Mouse (Mus musculus) kidney, postnatal 0 days (tissue): ENCODE data around the gene Olfr199. TPM values are rescaled to one million over a fixed set of nuclear protein-coding genes. Genes with fewer than 3 reads are reported as not detected.
"Not testable (repeated sequence)": the region's sequence is repeated elsewhere in the genome, so short reads cannot be mapped to it uniquely, and the experiment has no call there.

Experiments
- ATAC-seq: fragments of 200-750 bp; cut with Nextera tagmentation; replicated peaks from 2 replicates; pipeline ENCODE4 v1.8.0; 2017; ENCODE audit warnings: low read depth, moderate number of reproducible peaks, moderate TSS enrichment, moderate library complexity; ENCODE audit not compliant: low FRiP score
- DNase-seq: peaks from one replicate; pipeline ENCODE4 v3.0.0-alpha.2; 2016; ENCODE audit warnings: low spot score
- H3K27ac ChIP-seq: fragments of 300-500 bp; sonication (generic); 2 replicates; pipeline ENCODE4 v1.5.1; 2014; ENCODE audit warnings: mild to moderate bottlenecking
- H3K27me3 ChIP-seq: fragments of 300-500 bp; sonication (generic); 2 replicates; pipeline ENCODE4 v1.6.1; 2014; ENCODE audit warnings: low read length, mixed read lengths; ENCODE audit not compliant: insufficient read depth
- H3K36me3 ChIP-seq: fragments of 300-500 bp; sonication (generic); 2 replicates; pipeline ENCODE4 v1.6.1; 2014; ENCODE audit warnings: low read length, mixed read lengths; ENCODE audit not compliant: insufficient read depth
- H3K4me1 ChIP-seq: fragments of 300-500 bp; sonication (generic); replicated peaks from 2 replicates; pipeline ENCODE4 v1.6.1; 2014; ENCODE audit warnings: antibody characterized with exemption, low read length, mixed read lengths; ENCODE audit not compliant: insufficient read depth
- H3K4me2 ChIP-seq: fragments of 300-500 bp; sonication (generic); 2 replicates; pipeline ENCODE4 v1.6.1; 2014; ENCODE audit warnings: mild to moderate bottlenecking, low read length, moderate library complexity, mixed read lengths
- H3K4me3 ChIP-seq: fragments of 300-500 bp; sonication (generic); replicated peaks from 2 replicates; pipeline ENCODE4 v1.5.1; 2014; ENCODE audit warnings: low read depth, low read length
- H3K9ac ChIP-seq: fragments of 300-500 bp; sonication (generic); 2 replicates; pipeline ENCODE4 v1.6.1; 2014; ENCODE audit warnings: low read depth, low read length
- H3K9me3 ChIP-seq: fragments of 300-500 bp; sonication (generic); replicated peaks from 2 replicates; pipeline ENCODE4 v1.6.1; 2016; ENCODE audit warnings: low read length, inconsistent platforms, mixed read lengths
- CTCF ChIP-seq: IDR thresholded peaks from 2 replicates; pipeline ENCODE4 v1.5.1; 2016; ENCODE audit warnings: antibody characterized with exemption, low read depth, mild to moderate bottlenecking, moderate library complexity
- WGBS: fragments of 180-500 bp; shearing (Covaris S2); extraction: QIAGEN DNeasy Blood & Tissue Kit; methylation state at CpG from one replicate; pipeline ENCODE4 v1.1.7; 2014; 5-methylcytosine and 5-hydroxymethylcytosine counted together
- polyA plus RNA-seq: library from polyadenylated mRNA; unstranded; fragments of >200 nt; fragmentation: Nextera tagmentation; extraction: Ambion mirVana; gene quantifications from 2 replicates; pipeline ENCODE4 v1.2.1, GENCODE M21; 2015

Gene Olfr199
- not detected in 2 replicates for polyA plus RNA-seq

DNA sequence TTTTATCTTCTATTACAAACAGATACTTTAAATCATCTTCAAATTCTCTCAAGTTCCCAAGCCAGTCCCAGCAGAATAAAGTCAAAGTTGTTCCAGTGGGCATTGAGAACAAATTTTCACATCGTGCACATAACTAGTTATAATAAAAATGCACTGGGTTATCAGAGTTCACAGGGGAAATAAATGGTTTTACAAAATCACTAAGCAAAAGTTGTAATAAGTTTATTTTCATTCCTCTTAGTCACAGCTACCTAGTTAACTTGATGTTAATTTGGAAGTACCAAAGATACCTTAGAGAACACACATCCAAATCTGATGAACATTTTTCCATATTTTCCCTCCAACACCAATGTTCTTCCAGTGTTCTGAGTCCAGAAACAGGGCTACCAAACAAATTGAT is at the start of gene Olfr199:
Gene Olfr199, minus strand, starts transcription at position 101 of the 400 bp plus-strand sequence.
- H3K4me1 ChIP-seq, H3K9ac ChIP-seq, DNase-seq, H3K4me3 ChIP-seq, H3K36me3 ChIP-seq, H3K4me2 ChIP-seq, H3K27me3 ChIP-seq, ATAC-seq, H3K9me3 ChIP-seq, H3K27ac ChIP-seq: not testable (repeated sequence)
- WGBS = 74% methylated on average over 1 of the region's 1 CpGs

DNA sequence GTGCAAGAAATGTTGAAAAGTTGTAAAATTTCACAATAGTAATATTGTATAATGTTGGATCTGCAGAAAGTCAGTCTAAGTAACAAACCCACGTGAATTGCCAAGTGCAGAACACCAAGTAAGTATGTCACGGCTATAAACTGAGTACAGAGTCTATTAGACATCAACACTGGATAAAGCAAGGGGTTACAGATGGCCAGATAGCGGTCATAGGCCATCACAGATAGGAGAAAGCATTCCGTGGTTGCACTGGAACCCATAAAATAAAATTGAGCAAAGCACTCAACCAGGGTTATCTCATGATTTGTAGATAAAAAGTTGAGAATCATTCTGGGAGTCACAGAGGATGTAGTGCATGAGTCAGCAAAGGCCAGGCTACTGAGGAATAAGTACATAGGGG is 49.5 kb upstream of the Olfr199 start:
- H3K27me3 ChIP-seq, H3K4me3 ChIP-seq, H3K9me3 ChIP-seq, H3K4me2 ChIP-seq, H3K4me1 ChIP-seq, H3K27ac ChIP-seq, H3K9ac ChIP-seq, DNase-seq, H3K36me3 ChIP-seq, ATAC-seq: not testable (repeated sequence)
- 76% methylated on average over 4 of the region's 4 CpGs for WGBS

DNA sequence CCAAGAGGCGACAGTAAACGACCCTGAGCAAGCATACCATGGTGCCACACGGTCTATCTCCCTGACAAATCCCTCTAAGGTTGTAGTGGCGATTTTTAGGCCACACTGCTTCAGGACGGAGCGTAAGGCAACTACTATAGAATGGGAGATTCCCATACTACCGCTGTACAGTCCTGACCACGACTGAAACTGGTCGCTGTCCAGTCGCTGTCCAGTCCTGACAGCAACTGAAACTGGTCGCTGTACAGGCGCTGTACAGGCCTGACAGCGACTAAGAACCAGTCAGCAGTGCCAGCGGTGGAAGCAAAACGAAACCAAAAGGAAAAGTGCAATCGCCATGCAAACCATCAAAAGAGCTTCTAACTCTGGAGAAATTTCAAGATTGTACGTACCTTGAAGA is 30.1 kb upstream of the Olfr199 start:
- 87% methylated on average over 17 of the region's 17 CpGs for WGBS
- no peak for TF ChIP-seq CTCF
- ATAC-seq = no peak

DNA sequence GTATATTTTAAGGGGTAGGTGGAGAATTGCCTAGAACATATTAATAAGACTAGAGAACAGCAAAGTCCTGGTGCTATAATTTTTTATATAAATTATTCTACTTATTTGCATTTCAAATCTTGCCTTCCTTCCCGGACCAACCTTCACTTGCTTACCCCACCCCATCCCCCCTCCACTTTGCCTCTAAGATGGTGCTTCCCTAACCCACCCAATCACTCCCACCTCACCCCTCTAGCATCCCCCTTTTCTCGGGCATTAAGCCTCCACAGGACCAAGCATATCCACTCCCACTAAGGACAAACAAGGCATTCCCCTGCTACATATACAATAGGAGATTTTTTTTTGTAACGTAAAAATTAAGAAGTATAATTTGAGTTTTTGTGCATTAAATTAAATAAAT is 1.7 kb downstream of the Olfr199 start:
- 76% methylated on average over 3 of the region's 3 CpGs for WGBS
- not testable (repeated sequence) for H3K27ac ChIP-seq, ATAC-seq, H3K27me3 ChIP-seq, H3K9me3 ChIP-seq, H3K4me2 ChIP-seq, H3K4me1 ChIP-seq, H3K9ac ChIP-seq, H3K36me3 ChIP-seq, H3K4me3 ChIP-seq, DNase-seq

More for the DNA sequence above, 30.1 kb upstream of the Olfr199 start:
- no peak for DNase-seq
- no peak overlapping the region for H3K27ac ChIP-seq
- no peak overlapping the region for H3K9ac ChIP-seq
- H3K4me2 ChIP-seq = no peak overlapping the region
- H3K9me3 ChIP-seq = no peaks in the 10 kb centered on the region
- no peaks in the 10 kb centered on the region for H3K27me3 ChIP-seq
- no peaks in the 10 kb centered on the region for H3K4me1 ChIP-seq
- H3K4me3 ChIP-seq = no peak overlapping the region
- no peaks in the 10 kb centered on the region for H3K36me3 ChIP-seq

DNA sequence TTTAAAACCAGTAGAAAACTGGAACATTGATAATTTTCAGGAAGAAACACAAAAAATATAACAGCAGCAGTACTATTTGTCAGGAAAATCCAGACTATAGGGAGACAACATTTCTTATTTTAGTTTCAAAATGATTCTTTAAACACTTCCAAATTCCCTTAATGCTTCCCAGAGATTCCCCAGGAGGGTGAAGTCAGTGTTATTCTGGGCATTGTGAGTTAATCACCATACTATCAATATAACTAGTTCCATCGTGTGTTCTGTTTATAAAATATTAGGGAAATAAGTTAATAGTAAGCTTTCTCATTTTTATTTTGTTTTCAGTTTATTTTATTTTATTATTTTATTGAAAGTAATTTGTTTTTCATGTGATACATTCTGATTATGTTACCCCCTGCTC is 16.1 kb downstream of the Olfr199 start, which contains the start of gene Olfr198:
Gene Olfr198, minus strand, starts transcription at position 101 of the 400 bp plus-strand sequence.
- H3K4me1 ChIP-seq, H3K36me3 ChIP-seq, H3K9ac ChIP-seq, H3K27ac ChIP-seq, H3K9me3 ChIP-seq, H3K27me3 ChIP-seq, H3K4me2 ChIP-seq, ATAC-seq, DNase-seq, H3K4me3 ChIP-seq: not testable (repeated sequence)
- WGBS = 71% methylated on average over 1 of the region's 1 CpGs

DNA sequence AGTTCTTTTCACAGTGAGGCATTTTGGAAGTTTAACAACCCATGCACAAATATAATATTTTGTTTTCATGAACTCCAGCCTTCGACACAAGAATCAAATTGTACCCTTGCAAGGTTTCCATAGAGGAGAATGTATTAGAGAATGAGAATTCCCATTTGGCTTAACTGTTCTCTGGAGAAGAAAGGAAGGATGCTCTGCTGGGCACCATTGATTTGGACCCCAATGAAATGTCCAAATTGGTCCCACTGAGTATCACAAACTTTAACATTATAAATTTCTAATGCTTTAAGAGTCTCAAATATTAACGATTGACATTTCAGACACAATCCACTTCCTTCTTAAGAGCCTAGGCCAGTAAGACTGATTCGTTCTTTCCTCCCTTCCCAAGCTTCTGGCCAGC is 49.2 kb downstream of the Olfr199 start, which contains the start of gene Olfr196:
Gene Olfr196, minus strand, starts transcription at position 101 of the 400 bp plus-strand sequence.
- Histone ChIP-seq H3K9ac (no peak within 1 kb of the TSS), H3K4me3 (no peak within 1 kb of the TSS), H3K36me3 (no peaks in the 10 kb centered on the region), H3K27ac (no peak within 1 kb of the TSS), H3K4me1 (no peaks in the 10 kb centered on the region), H3K9me3 (no peaks in the 10 kb centered on the region), H3K27me3 (no peaks in the 10 kb centered on the region), H3K4me2 (no peak within 1 kb of the TSS)
- 67% methylated on average over 3 of the region's 3 CpGs for WGBS
- no peak for TF ChIP-seq CTCF
- no peak for ATAC-seq
- DNase-seq = no peak

Other genes starting within 250 kb of the Olfr199 start
- gene Olfr183, start 224.4 kb downstream of the Olfr199 start, polyA plus RNA-seq = not detected in 2 replicates
- gene Olfr186, start 189.5 kb downstream of the Olfr199 start, polyA plus RNA-seq = not detected in 2 replicates
- gene Olfr187, start 180.0 kb downstream of the Olfr199 start, polyA plus RNA-seq = not detected in 2 replicates
- gene Olfr190, start 141.8 kb downstream of the Olfr199 start, polyA plus RNA-seq = not detected in 2 replicates
- gene Olfr191, start 129.9 kb downstream of the Olfr199 start, polyA plus RNA-seq = not detected in 2 replicates
- gene Olfr193, start 107.9 kb downstream of the Olfr199 start, polyA plus RNA-seq = not detected in 2 replicates
- not detected in 2 replicates for gene Olfr194, start 98.7 kb downstream of the Olfr199 start, polyA plus RNA-seq
- gene Olfr195, start 72.7 kb downstream of the Olfr199 start, polyA plus RNA-seq = 0.24 and 0.34 TPM in 2 replicates
- gene Olfr196, start 49.3 kb downstream of the Olfr199 start, polyA plus RNA-seq = not detected in 2 replicates
- gene Olfr198, start 16.2 kb downstream of the Olfr199 start, polyA plus RNA-seq = not detected in 2 replicates
- not detected in 2 replicates for gene Olfr201, start 52.9 kb upstream of the Olfr199 start, polyA plus RNA-seq
- gene Olfr202, start 67.0 kb upstream of the Olfr199 start, polyA plus RNA-seq = not detected in 2 replicates
- gene Olfr203, start 79.1 kb upstream of the Olfr199 start, polyA plus RNA-seq = not detected in 2 replicates
- not detected in 2 replicates for gene Olfr204, start 98.5 kb upstream of the Olfr199 start, polyA plus RNA-seq
- gene Olfr205, start 111.4 kb upstream of the Olfr199 start, polyA plus RNA-seq = not detected in 2 replicates
- not detected in 2 replicates for gene Olfr206, start 129.5 kb upstream of the Olfr199 start, polyA plus RNA-seq
- not detected in 2 replicates for gene Olfr209, start 144.2 kb upstream of the Olfr199 start, polyA plus RNA-seq
- not detected in 2 replicates for gene Gabrr3, start 187.6 kb upstream of the Olfr199 start, polyA plus RNA-seq